Mouse (Mus musculus): ENCODE measurements at regions not wholly inside any gene's neighbourhood (a gene's known extent, or its start where the extent isn't known, plus 50 kb on each side); places are given as distances from the start of the nearest gene placed in this dataset.
A peak's percentile ranks its signal among the peaks of the same experiment; 100 is the strongest.

DNA sequence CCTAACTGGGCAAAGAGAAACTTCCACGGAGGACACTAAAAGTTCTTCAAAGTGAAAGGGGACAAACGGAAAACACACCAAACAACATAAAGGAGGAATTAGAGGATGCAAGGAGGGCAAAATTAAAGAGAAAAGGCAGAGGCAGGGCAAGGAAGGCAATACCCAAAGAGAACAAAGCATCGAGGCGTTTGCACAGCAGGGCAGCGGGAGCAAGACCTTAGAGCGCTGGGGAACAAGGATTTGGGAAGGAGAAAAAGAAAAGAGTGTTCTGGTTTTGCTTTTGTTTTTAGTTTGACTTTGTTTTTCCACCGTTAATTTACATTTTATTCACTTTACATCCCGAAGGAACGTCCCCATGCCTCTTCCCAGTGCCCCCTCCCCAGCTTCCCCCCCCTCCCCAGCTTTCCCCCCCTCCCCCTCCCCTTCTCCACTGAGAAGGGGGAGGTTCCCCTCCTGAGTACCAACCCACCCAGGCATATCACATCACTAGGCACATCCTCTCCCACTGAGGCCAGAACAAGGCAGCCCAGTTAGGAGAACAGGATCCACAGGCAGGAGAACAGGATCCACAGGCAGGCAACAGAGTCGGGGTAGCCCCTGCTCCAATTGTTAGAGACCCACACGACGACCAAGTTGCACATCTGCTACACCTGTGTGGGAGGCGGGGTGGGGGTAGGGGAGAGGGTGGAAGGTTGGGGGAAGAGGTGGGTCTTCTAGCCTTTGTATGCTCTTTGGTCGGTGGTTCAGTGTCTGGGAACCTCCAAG, 130.7 kb upstream of the Fat1 start:
- no peaks in the 10 kb centered on the region for H3K36me3 ChIP-seq (ENCODE audit: control insufficient read depth, insufficient read depth, low read length)
- H3K4me2 ChIP-seq (replicated peaks; ENCODE audit: low read depth, low read length), result no peak overlapping the region
- 67% methylated on average over 14 of the region's 14 CpGs for WGBS
- no peak overlapping the region for H3K27ac ChIP-seq (ENCODE audit: low read length)
- no peaks in the 10 kb centered on the region for H3K9me3 ChIP-seq (ENCODE audit: control insufficient read depth, low read depth, low read length)
- no peak overlapping the region for H3K4me3 ChIP-seq (ENCODE audit: low read depth, low read length)
- no peak overlapping the region for H3K9ac ChIP-seq (replicated peaks; ENCODE audit: low read depth, low read length)
- peaks cover 15% of the 10 kb centered on the region for H3K4me1 ChIP-seq (ENCODE audit: control insufficient read depth, insufficient read depth, low read length)
- H3K27me3 ChIP-seq (ENCODE audit: control insufficient read depth, insufficient read depth, low read length), result no peaks in the 10 kb centered on the region
- ATAC-seq (ENCODE audit: insufficient number of reproducible peaks, insufficient read depth, low FRiP score, low read depth), result no peak

DNA sequence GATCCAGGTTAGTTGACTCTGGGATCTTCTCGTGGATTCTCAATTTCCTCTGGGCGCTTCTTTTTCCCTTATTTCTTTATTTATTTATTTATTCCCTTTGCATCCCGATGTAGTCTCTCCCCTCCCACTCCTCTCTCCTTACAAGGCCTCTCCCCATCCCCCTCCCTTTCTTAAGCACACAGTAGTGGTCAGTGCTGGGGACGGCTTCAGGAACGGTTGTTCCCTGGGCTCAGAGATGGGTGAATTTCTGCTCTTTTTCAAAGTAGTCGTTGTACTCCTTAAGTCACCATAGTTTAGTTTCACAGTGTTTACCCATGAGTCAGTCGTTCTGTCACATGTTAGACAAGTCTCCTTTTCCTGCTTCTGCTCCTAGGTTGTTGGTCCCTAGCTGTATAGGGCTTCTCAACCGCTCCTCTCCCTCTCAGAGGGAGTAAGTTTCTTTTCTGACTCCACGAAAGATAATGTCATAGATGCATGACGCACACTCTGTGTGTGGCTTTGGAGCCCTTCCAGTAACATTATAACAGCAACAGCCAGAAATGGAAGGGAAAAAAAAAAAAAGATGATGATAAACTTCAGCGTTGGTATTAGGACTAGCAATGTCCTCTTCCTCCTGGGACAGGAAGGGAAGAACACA, 129.9 kb upstream of the Fat1 start:
- WGBS, result 66% methylated on average over 11 of the region's 11 CpGs
- Histone ChIP-seq H3K4me2 (replicated peaks; ENCODE audit: low read depth, low read length) (no peak overlapping the region), H3K4me1 (ENCODE audit: control insufficient read depth, insufficient read depth, low read length) (peaks cover 15% of the 10 kb centered on the region), H3K36me3 (ENCODE audit: control insufficient read depth, insufficient read depth, low read length) (no peaks in the 10 kb centered on the region), H3K27ac (ENCODE audit: low read length) (no peak overlapping the region), H3K9ac (replicated peaks; ENCODE audit: low read depth, low read length) (no peak overlapping the region), H3K4me3 (ENCODE audit: low read depth, low read length) (no peak overlapping the region), H3K9me3 (ENCODE audit: control insufficient read depth, low read depth, low read length) (no peaks in the 10 kb centered on the region), H3K27me3 (ENCODE audit: control insufficient read depth, insufficient read depth, low read length) (no peaks in the 10 kb centered on the region)
- peak; percentile 42; the same call in 1 of the 2 replicates for ATAC-seq (ENCODE audit: insufficient number of reproducible peaks, insufficient read depth, low FRiP score, low read depth)

DNA sequence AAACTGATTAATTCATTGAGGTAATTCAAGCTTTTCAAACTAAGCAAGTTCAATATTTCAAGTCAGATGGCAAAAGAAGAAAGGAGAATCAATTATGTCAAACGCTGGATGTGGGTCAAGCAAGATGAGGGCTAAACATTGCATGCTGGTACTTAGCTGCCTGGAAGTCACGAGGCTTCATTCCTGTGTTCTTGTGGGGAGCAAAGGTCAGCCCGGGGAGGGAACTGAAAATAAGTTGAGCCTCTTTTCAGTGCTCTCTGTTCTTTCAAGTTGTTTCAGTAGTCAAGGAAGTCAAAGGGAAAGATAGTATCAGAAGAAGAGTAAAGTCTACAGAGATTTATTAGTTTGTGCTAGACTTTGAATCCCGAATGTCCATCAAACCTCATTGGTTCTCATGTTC, 122.9 kb upstream of the Fat1 start:
- WGBS, result 54% methylated on average over 4 of the region's 4 CpGs
- H3K9me3 ChIP-seq (ENCODE audit: control insufficient read depth, low read depth, low read length), result no peaks in the 10 kb centered on the region
- H3K27ac ChIP-seq (ENCODE audit: low read length), result no peak overlapping the region
- no peak overlapping the region for H3K4me2 ChIP-seq (replicated peaks; ENCODE audit: low read depth, low read length)
- no peaks in the 10 kb centered on the region for H3K36me3 ChIP-seq (ENCODE audit: control insufficient read depth, insufficient read depth, low read length)
- no peaks in the 10 kb centered on the region for H3K27me3 ChIP-seq (ENCODE audit: control insufficient read depth, insufficient read depth, low read length)
- no peaks in the 10 kb centered on the region for H3K4me1 ChIP-seq (ENCODE audit: control insufficient read depth, insufficient read depth, low read length)
- no peak overlapping the region for H3K9ac ChIP-seq (replicated peaks; ENCODE audit: low read depth, low read length)
- ATAC-seq (ENCODE audit: insufficient number of reproducible peaks, insufficient read depth, low FRiP score, low read depth), result no peak
- no peak overlapping the region for H3K4me3 ChIP-seq (ENCODE audit: low read depth, low read length)

- Histone ChIP-seq H3K9ac (replicated peaks; ENCODE audit: low read depth, low read length) (no peak overlapping the region), H3K27me3 (ENCODE audit: control insufficient read depth, insufficient read depth, low read length) (no peaks in the 10 kb centered on the region), H3K36me3 (ENCODE audit: control insufficient read depth, insufficient read depth, low read length) (no peaks in the 10 kb centered on the region), H3K4me2 (replicated peaks; ENCODE audit: low read depth, low read length) (no peak overlapping the region), H3K4me1 (ENCODE audit: control insufficient read depth, insufficient read depth, low read length) (no peaks in the 10 kb centered on the region), H3K27ac (ENCODE audit: low read length) (peak overlapping the region; percentile 15; the same call in 1 of the 2 replicates), H3K4me3 (ENCODE audit: low read depth, low read length) (no peak overlapping the region), H3K9me3 (ENCODE audit: control insufficient read depth, low read depth, low read length) (no peaks in the 10 kb centered on the region)
- ATAC-seq (ENCODE audit: insufficient number of reproducible peaks, insufficient read depth, low FRiP score, low read depth), result peak; percentile 63; the same call in 1 of the 2 replicates
- 43% methylated on average over 13 of the region's 13 CpGs for WGBS
Measured at GRCm38 (mm10) chr8:44817532-44818157, 117.6 kb upstream of the Fat1 start.

GRCm38 (mm10) chr8:44819270-44819669, 116.0 kb upstream of the Fat1 start:
- Histone ChIP-seq H3K4me1 (ENCODE audit: control insufficient read depth, insufficient read depth, low read length) (no peaks in the 10 kb centered on the region), H3K9ac (replicated peaks; ENCODE audit: low read depth, low read length) (no peak overlapping the region), H3K9me3 (ENCODE audit: control insufficient read depth, low read depth, low read length) (peaks cover 5% of the 10 kb centered on the region; the same call in 1 of the 2 replicates), H3K4me2 (replicated peaks; ENCODE audit: low read depth, low read length) (no peak overlapping the region), H3K27me3 (ENCODE audit: control insufficient read depth, insufficient read depth, low read length) (no peaks in the 10 kb centered on the region), H3K36me3 (ENCODE audit: control insufficient read depth, insufficient read depth, low read length) (no peaks in the 10 kb centered on the region), H3K4me3 (ENCODE audit: low read depth, low read length) (no peak overlapping the region), H3K27ac (ENCODE audit: low read length) (no peak overlapping the region)
- 92% methylated on average over 3 of the region's 3 CpGs for WGBS
- no peak for ATAC-seq (ENCODE audit: insufficient number of reproducible peaks, insufficient read depth, low FRiP score, low read depth)

DNA sequence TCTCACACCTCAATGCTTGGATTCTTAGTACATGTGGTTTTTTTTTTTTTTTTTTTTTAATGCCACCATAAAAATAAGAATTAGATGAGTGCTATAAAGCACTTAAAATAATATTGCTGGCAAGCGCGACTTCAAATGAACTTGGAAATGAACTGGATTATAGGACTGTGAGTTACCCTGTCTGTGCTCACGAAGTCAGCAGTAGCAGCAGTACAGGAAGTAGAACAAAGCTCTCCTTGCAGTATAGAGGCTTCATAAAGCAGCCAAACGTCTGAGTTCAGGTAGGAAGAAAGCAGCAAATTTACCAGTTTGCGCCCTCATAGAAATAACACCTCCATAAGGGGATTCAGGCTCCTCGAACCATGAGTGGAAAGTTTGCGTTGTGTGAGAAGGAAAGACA, 115.6 kb upstream of the Fat1 start:
- no peaks in the 10 kb centered on the region for H3K4me1 ChIP-seq (ENCODE audit: control insufficient read depth, insufficient read depth, low read length)
- no peak overlapping the region for H3K9ac ChIP-seq (replicated peaks; ENCODE audit: low read depth, low read length)
- no peak overlapping the region for H3K4me2 ChIP-seq (replicated peaks; ENCODE audit: low read depth, low read length)
- no peaks in the 10 kb centered on the region for H3K36me3 ChIP-seq (ENCODE audit: control insufficient read depth, insufficient read depth, low read length)
- H3K27ac ChIP-seq (ENCODE audit: low read length), result no peak overlapping the region
- ATAC-seq (ENCODE audit: insufficient number of reproducible peaks, insufficient read depth, low FRiP score, low read depth), result no peak
- H3K27me3 ChIP-seq (ENCODE audit: control insufficient read depth, insufficient read depth, low read length), result no peaks in the 10 kb centered on the region
- peaks cover 5% of the 10 kb centered on the region; the same call in 1 of the 2 replicates for H3K9me3 ChIP-seq (ENCODE audit: control insufficient read depth, low read depth, low read length)
- 87% methylated on average over 7 of the region's 7 CpGs for whole genome bisulfite sequencing
- H3K4me3 ChIP-seq (ENCODE audit: low read depth, low read length), result no peak overlapping the region

DNA sequence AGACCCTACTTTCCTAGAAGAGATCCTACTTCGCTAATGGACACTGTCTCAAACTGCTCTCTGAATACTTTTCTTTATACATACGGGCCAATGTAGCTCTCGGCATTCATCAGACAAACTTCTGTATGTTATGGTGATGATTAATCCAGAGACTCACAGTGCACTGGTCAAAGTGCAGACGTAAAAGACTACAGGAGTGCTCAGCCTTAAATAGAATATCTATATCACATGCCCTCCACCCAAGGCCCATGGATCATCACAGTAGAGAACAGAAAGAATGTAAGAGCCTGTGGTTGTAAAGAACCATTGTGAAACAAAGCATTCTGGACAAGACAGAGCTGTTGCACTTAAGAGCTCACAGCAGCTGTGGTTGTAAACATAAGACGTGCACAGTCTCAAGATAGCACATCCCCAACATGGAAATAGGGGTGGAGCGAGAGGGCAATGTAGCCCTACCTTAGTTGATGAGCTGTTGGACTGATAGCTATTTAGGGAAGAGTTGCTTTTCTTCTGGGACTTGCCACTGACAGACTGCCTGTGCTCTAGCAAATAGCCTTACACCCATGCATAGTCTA, 110.0 kb upstream of the Fat1 start:
- no peak for ATAC-seq (ENCODE audit: insufficient number of reproducible peaks, insufficient read depth, low FRiP score, low read depth)
- H3K27ac ChIP-seq (ENCODE audit: low read length), result no peak overlapping the region
- H3K9ac ChIP-seq (replicated peaks; ENCODE audit: low read depth, low read length), result no peak overlapping the region
- no peaks in the 10 kb centered on the region for H3K27me3 ChIP-seq (ENCODE audit: control insufficient read depth, insufficient read depth, low read length)
- no peak overlapping the region for H3K4me3 ChIP-seq (ENCODE audit: low read depth, low read length)
- 61% methylated on average over 6 of the region's 6 CpGs for WGBS
- H3K4me1 ChIP-seq (ENCODE audit: control insufficient read depth, insufficient read depth, low read length), result no peaks in the 10 kb centered on the region
- peaks cover 5% of the 10 kb centered on the region; the same call in 1 of the 2 replicates for H3K9me3 ChIP-seq (ENCODE audit: control insufficient read depth, low read depth, low read length)
- H3K36me3 ChIP-seq (ENCODE audit: control insufficient read depth, insufficient read depth, low read length), result no peaks in the 10 kb centered on the region
- H3K4me2 ChIP-seq (replicated peaks; ENCODE audit: low read depth, low read length), result no peak overlapping the region

DNA sequence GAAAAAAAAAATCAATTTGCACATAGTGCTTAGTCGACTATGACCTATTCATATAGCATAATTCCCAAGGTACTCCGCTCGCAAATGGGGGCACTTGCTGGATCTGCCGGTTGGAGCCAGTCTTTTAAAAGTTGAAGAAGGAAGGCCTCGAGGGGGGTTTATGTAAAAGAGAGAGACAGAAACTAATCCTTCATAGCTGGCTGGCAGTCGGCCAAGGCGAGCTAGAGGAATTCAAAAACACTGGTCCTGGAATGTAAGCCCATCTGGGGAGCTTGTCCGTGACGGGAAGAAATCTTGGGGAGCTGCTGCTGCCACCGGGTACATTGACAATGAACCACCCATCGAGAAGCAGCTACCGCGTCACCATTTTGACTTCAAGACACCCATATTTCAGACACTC, 108.3 kb upstream of the Fat1 start:
- Histone ChIP-seq H3K9ac (replicated peaks; ENCODE audit: low read depth, low read length) (no peak overlapping the region), H3K4me2 (replicated peaks; ENCODE audit: low read depth, low read length) (peak overlapping the region; percentile 12), H3K4me3 (ENCODE audit: low read depth, low read length) (no peak overlapping the region), H3K4me1 (ENCODE audit: control insufficient read depth, insufficient read depth, low read length) (no peaks in the 10 kb centered on the region), H3K9me3 (ENCODE audit: control insufficient read depth, low read depth, low read length) (peaks cover 5% of the 10 kb centered on the region; the same call in 1 of the 2 replicates), H3K27me3 (ENCODE audit: control insufficient read depth, insufficient read depth, low read length) (no peaks in the 10 kb centered on the region), H3K36me3 (ENCODE audit: control insufficient read depth, insufficient read depth, low read length) (no peaks in the 10 kb centered on the region), H3K27ac (ENCODE audit: low read length) (peak overlapping the region; percentile 33; the same call in 1 of the 2 replicates)
- WGBS, result 15% methylated on average over 13 of the region's 13 CpGs
- ATAC-seq (ENCODE audit: insufficient number of reproducible peaks, insufficient read depth, low FRiP score, low read depth), result peak; percentile 49; the same call in 1 of the 2 replicates

Data from stomach, embryonic 14.5 days (tissue).